Mouse (Mus musculus) CH12.LX (cell line): ENCODE measurements around the gene Minpp1. TPM values are rescaled to one million over a fixed set of nuclear protein-coding genes. Genes with fewer than 3 reads are reported as not detected.

Experiments
- DNase-seq: peaks from one replicate; pipeline ENCODE4 v3.0.0-alpha.2; 2013; ENCODE audit errors: extremely low read depth
- H3K27ac ChIP-seq: 2 replicates; pipeline ENCODE4 v1.5.1; 2012; ENCODE audit warnings: low read depth, mild to moderate bottlenecking, control low read depth, moderate library complexity; ENCODE audit not compliant: insufficient read depth
- H3K27me3 ChIP-seq: replicated peaks from 2 replicates; pipeline ENCODE3; 2012; ENCODE audit warnings: inconsistent platforms
- H3K36me3 ChIP-seq, 2 experiments: replicated peaks in 1 of 2; 2 replicates each; pipeline versions ENCODE3 to v1.6.1; 2012; ENCODE audit warnings: inconsistent platforms in 1 of 2, low read length in 1 of 2, mild to moderate bottlenecking in 1 of 2, mixed read lengths in 1 of 2, moderate library complexity in 1 of 2; ENCODE audit not compliant: control insufficient read depth in 1 of 2, insufficient read depth in 1 of 2
- H3K4me1 ChIP-seq, 2 experiments: 2 replicates each; pipeline ENCODE4 v1.6.1; 2012; ENCODE audit warnings: inconsistent platforms in 1 of 2, moderate library complexity in 1 of 2; ENCODE audit not compliant: insufficient read depth in 2 of 2, control insufficient read depth in 1 of 2
- H3K4me2 ChIP-seq: 2 replicates; pipeline ENCODE4 v1.6.1; 2012; ENCODE audit warnings: low read depth, mild to moderate bottlenecking, control low read depth; ENCODE audit not compliant: poor library complexity, insufficient read depth, severe bottlenecking
- H3K4me3 ChIP-seq, 3 experiments: fragments of 150-350 bp in 1 of 3; sonication (generic) in 1 of 3; replicated peaks in 1 of 3; 2 replicates each; pipeline versions ENCODE3 to v1.5.1; 2011 to 2012; ENCODE audit warnings: low read depth in 2 of 3, low read length in 2 of 3, mild to moderate bottlenecking in 2 of 3, moderate library complexity in 2 of 3, control low read depth in 1 of 3, improper control_type of control experiment in 1 of 3, inconsistent platforms in 1 of 3, mixed read lengths in 1 of 3; ENCODE audit not compliant: poor library complexity in 1 of 3
- H3K79me2 ChIP-seq: replicated peaks from 2 replicates; pipeline ENCODE4 v1.6.1; 2012; ENCODE audit warnings: mild to moderate bottlenecking, moderate library complexity; ENCODE audit not compliant: control insufficient read depth, poor library complexity, insufficient read depth, severe bottlenecking; ENCODE audit errors: extremely low read depth
- H3K9ac ChIP-seq: 2 replicates; pipeline ENCODE4 v1.6.1; 2012; ENCODE audit warnings: low read depth, mild to moderate bottlenecking, control low read depth, moderate library complexity; ENCODE audit not compliant: insufficient read depth
- H3K9me3 ChIP-seq: replicated peaks from 2 replicates; pipeline ENCODE3; 2012; ENCODE audit warnings: low read length, inconsistent platforms, mixed read lengths
- E2F4 ChIP-seq: IDR thresholded peaks from 2 replicates; pipeline ENCODE4 v1.6.1; 2011; ENCODE audit warnings: low read depth, low read length, improper control_type of control experiment; ENCODE audit not compliant: insufficient replicate concordance
- ETS1 ChIP-seq: conservative IDR thresholded peaks from 2 replicates; pipeline ENCODE4 v1.6.1; 2012; ENCODE audit warnings: low read depth, mild to moderate bottlenecking, inconsistent platforms, low read length, improper control_type of control experiment, moderate library complexity
- HCFC1 ChIP-seq: IDR thresholded peaks from 2 replicates; pipeline ENCODE4 v1.6.1; 2012; ENCODE audit warnings: low read depth, mild to moderate bottlenecking, inconsistent platforms, low read length, improper control_type of control experiment
- JUN ChIP-seq: IDR thresholded peaks from 2 replicates; pipeline ENCODE4 v1.6.1; 2011; ENCODE audit warnings: low read depth, mild to moderate bottlenecking, low read length, improper control_type of control experiment, moderate library complexity; ENCODE audit not compliant: insufficient read depth
- JUND ChIP-seq: conservative IDR thresholded peaks from 2 replicates; pipeline ENCODE4 v1.6.1; 2011; ENCODE audit warnings: low read depth, low read length, improper control_type of control experiment
- KAT2A ChIP-seq: IDR thresholded peaks from 2 replicates; pipeline ENCODE4 v1.6.1; 2012; ENCODE audit warnings: low read length, improper control_type of control experiment, inconsistent platforms; ENCODE audit not compliant: insufficient replicate concordance
- MAX ChIP-seq: IDR thresholded peaks from 2 replicates; pipeline ENCODE4 v1.6.1; 2011; ENCODE audit warnings: low read length, improper control_type of control experiment
- MAZ ChIP-seq: IDR thresholded peaks from 2 replicates; pipeline ENCODE4 v1.6.1; 2012; ENCODE audit warnings: low read depth, mild to moderate bottlenecking, inconsistent platforms, low read length, improper control_type of control experiment, moderate library complexity
- MEF2A ChIP-seq: IDR thresholded peaks from 2 replicates; pipeline ENCODE4 v1.6.1; 2014; ENCODE audit warnings: low read depth, mild to moderate bottlenecking, inconsistent platforms, low read length, improper control_type of control experiment, borderline replicate concordance
- MXI1 ChIP-seq: IDR thresholded peaks from 2 replicates; pipeline ENCODE4 v1.6.1; 2011; ENCODE audit warnings: mild to moderate bottlenecking, low read depth, low read length, improper control_type of control experiment
- NELFE ChIP-seq: IDR thresholded peaks from 2 replicates; pipeline ENCODE4 v1.6.1; 2011; ENCODE audit warnings: low read depth, low read length, improper control_type of control experiment
- NRF1 ChIP-seq: IDR thresholded peaks from 2 replicates; pipeline ENCODE4 v1.6.1; 2014; ENCODE audit warnings: low read depth, mild to moderate bottlenecking, inconsistent platforms, low read length, improper control_type of control experiment, moderate library complexity
- POLR2A ChIP-seq: IDR thresholded peaks from 2 replicates; pipeline ENCODE4 v1.6.1; 2011; ENCODE audit warnings: low read depth, mild to moderate bottlenecking, improper control_type of control experiment, low read length
- RAD21 ChIP-seq: IDR thresholded peaks from 2 replicates; pipeline ENCODE4 v1.6.1; 2011; ENCODE audit warnings: low read depth, mild to moderate bottlenecking, low read length, improper control_type of control experiment, moderate library complexity
- SIN3A ChIP-seq: IDR thresholded peaks from 2 replicates; pipeline ENCODE4 v1.6.1; 2012; ENCODE audit warnings: low read length, improper control_type of control experiment, inconsistent platforms
- TCF12 ChIP-seq: IDR thresholded peaks from 2 replicates; pipeline ENCODE4 v1.6.1; 2014; ENCODE audit warnings: low read depth, mild to moderate bottlenecking, inconsistent platforms, low read length, improper control_type of control experiment
- USF1 ChIP-seq: IDR thresholded peaks from 2 replicates; pipeline ENCODE4 v1.6.1; 2014; ENCODE audit warnings: low read depth, mild to moderate bottlenecking, inconsistent platforms, low read length, improper control_type of control experiment
- dilution Hi-C: fragments of 300-500 bp; cut with MboI; formaldehyde crosslinking; loops from 2 replicates; pipeline ENCODE4 v1.14.3; 2020; ENCODE audit warnings: low sequenced_read_pairs; ENCODE audit not compliant: extremely low pct_unique_long_range_greater_than_20kb, extremely low pct_ligation_motif_present
- in situ Hi-C: fragments of 300-500 bp; cut with MboI; formaldehyde crosslinking; loops from 3 replicates; pipeline ENCODE4 v1.14.3; 2019; ENCODE audit warnings: low sequenced_read_pairs, low pct_ligation_motif_present, low pct_unique_long_range_greater_than_20kb, mixed read lengths
- polyA plus RNA-seq: library from polyadenylated mRNA; unstranded; fragments of >175 nt; gene quantifications from 2 replicates; pipeline ENCODE4 v1.2.1, GENCODE M21; 2012; ENCODE audit warnings: low read depth; ENCODE audit not compliant: insufficient read length
- total RNA-seq, 2 experiments: library from RNA; depleted of rRNA; stranded (reverse); fragments of 300-350 nt in 1 of 2; fragments of >200 nt in 1 of 2; gene quantifications; 2 replicates each; pipeline ENCODE4 v1.2.3; 2012 to 2014

Gene Minpp1
- total and polyA plus RNA-seq, 3 experiments = 50.5 to 73.2 (median 50.7) TPM

GRCm38 (mm10) chr19:32522247-32522646 lies 36.7 kb downstream of the Minpp1 start:
- H3K9ac ChIP-seq = no peak overlapping the region
- no peak overlapping the region for H3K4me3 ChIP-seq
- peaks cover 4 to 27% of the 10 kb centered on the region in 2 experiments for H3K4me1 ChIP-seq
- H3K4me2 ChIP-seq = no peak overlapping the region
- H3K27me3 ChIP-seq = no peaks in the 10 kb centered on the region
- TF ChIP-seq USF1 (no peak), MEF2A (no peak), JUN (no peak), MAX (no peak), NRF1 (no peak), JUND (no peak), HCFC1 (no peak)
- TF ChIP-seq, all 38 proteins: peak for 0
- in situ Hi-C loops (no loop called here), dilution Hi-C loops (no loop called here)
- DNase-seq = no peak
- no peak overlapping the region for H3K27ac ChIP-seq
- H3K79me2 ChIP-seq = no peaks in the 10 kb centered on the region
- H3K9me3 ChIP-seq = peaks cover 3% of the 10 kb centered on the region
- peaks cover 0 to 6% of the 10 kb centered on the region in 2 experiments for H3K36me3 ChIP-seq

DNA sequence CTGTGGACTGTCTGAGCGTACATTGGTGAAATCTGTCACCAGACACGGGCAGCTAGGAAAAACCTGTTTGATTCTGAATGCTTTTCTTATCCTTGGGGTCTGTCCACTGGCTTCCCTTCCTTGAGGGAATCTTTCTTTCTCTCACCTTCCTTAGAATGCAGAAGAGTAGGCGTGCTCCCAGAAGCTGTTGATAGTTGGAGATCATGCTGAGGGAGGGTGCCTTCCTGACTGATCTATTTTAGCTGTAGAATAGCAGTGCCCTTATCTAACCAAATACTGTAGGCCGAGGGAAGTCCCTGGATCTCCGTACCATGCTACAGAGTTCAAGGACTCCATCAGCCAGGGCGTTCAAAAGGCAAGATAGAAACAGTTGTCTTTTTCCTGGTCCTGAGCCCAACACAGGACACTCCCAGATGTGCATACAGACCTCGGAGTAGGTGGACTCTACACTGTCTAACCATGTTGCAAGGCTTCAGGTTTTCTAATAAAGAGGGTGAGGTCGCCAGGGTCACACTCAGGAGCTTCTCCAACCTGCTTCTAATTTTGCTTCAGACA lies 37.3 kb downstream of the Minpp1 start:
- Histone ChIP-seq H3K27me3 (no peaks in the 10 kb centered on the region), H3K36me3 (peaks cover 0 to 3% of the 10 kb centered on the region in 2 experiments), H3K27ac (no peak overlapping the region), H3K9ac (no peak overlapping the region), H3K79me2 (no peaks in the 10 kb centered on the region), H3K4me2 (no peak overlapping the region), H3K9me3 (peaks cover 3% of the 10 kb centered on the region)
- dilution Hi-C loops (no loop called here), in situ Hi-C loops (no loop called here)
- DNase-seq = no peak
- TF ChIP-seq JUND (no peak), MXI1 (no peak), MAZ (no peak), ETS1 (no peak), USF1 (no peak), KAT2A (no peak), RAD21 (no peak), POLR2A (no peak), SIN3A (no peak), JUN (no peak), E2F4 (no peak), TCF12 (no peak), NELFE (no peak)
- TF ChIP-seq, all 38 proteins: peak for 0
- peaks cover 4 to 27% of the 10 kb centered on the region in 2 experiments for H3K4me1 ChIP-seq
- H3K4me3 ChIP-seq = no peak overlapping the region
